Mouse (Mus musculus): Measurements from ENCODE around the gene Hs2st1. TPM values are rescaled to one million over a fixed set of nuclear protein-coding genes. Genes with fewer than 3 reads are reported as not detected.

The Hs2st1 gene
- polyA plus RNA-seq, 1 experiment from 2014 or later: 16.2 TPM

- 49% methylated on average over 7 of the region's 7 CpGs for WGBS
- no peak for DNase-seq (ENCODE audit: low spot score)
- ATAC-seq (replicated peaks; ENCODE audit: insufficient number of reproducible peaks, low FRiP score, low TSS enrichment, low read depth): no peak
- no peak overlapping the region for H3K9ac ChIP-seq (replicated peaks; ENCODE audit: low read length)
- H3K9me3 ChIP-seq (replicated peaks; ENCODE audit: control insufficient read depth, low read length): no peaks in the 10 kb centered on the region
- no peak overlapping the region for H3K4me3 ChIP-seq (ENCODE audit: low read depth, low read length)
- no peaks in the 10 kb centered on the region for H3K4me1 ChIP-seq (ENCODE audit: control insufficient read depth, insufficient read depth, low read length)
- no peak overlapping the region for H3K4me2 ChIP-seq (ENCODE audit: low read depth, low read length)
- no peaks in the 10 kb centered on the region for H3K27me3 ChIP-seq (ENCODE audit: control insufficient read depth, insufficient read depth, low read length)
- no peak overlapping the region for H3K27ac ChIP-seq (replicated peaks; ENCODE audit: low read depth, low read length)
- no peaks in the 10 kb centered on the region for H3K36me3 ChIP-seq (replicated peaks; ENCODE audit: control insufficient read depth, insufficient read depth, low read depth, low read length)
These were observed 148.4 kb downstream of the Hs2st1 start for GRCm38 (mm10) chr3:144421404-144422180.

DNA sequence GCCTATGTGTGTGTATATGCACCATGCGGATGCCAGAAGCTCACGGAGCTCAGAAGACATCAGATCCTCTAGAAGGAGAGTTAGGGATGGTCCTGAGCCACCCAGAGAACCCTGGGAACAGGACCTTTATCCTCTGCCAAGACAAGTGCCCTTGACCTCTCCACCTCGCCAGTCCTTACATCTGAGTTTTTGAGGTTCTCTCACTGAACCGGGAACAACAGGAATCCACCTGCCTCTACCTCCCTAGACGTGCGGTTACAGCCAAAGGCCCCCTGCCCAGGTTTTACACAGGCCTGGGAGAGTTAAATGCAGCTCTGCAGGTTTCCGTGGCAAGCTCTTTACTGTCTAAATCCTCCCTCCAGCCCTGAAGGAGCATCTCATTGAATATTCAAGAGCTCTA, 156.2 kb downstream of the Hs2st1 start:
- Histone ChIP-seq H3K4me1 (ENCODE audit: control insufficient read depth, insufficient read depth, low read length) (peaks cover 4% of the 10 kb centered on the region), H3K4me3 (ENCODE audit: low read depth, low read length) (no peak overlapping the region), H3K4me2 (ENCODE audit: low read depth, low read length) (no peak overlapping the region), H3K36me3 (replicated peaks; ENCODE audit: control insufficient read depth, insufficient read depth, low read depth, low read length) (no peaks in the 10 kb centered on the region), H3K9me3 (replicated peaks; ENCODE audit: control insufficient read depth, low read length) (peaks cover 4% of the 10 kb centered on the region; the same call in 1 of the 2 replicates), H3K27me3 (ENCODE audit: control insufficient read depth, insufficient read depth, low read length) (no peaks in the 10 kb centered on the region), H3K27ac (replicated peaks; ENCODE audit: low read depth, low read length) (no peak overlapping the region), H3K9ac (replicated peaks; ENCODE audit: low read length) (no peak overlapping the region)
- ATAC-seq (replicated peaks; ENCODE audit: insufficient number of reproducible peaks, low FRiP score, low TSS enrichment, low read depth): no peak
- no peak for DNase-seq (ENCODE audit: low spot score)
- 51% methylated on average over 7 of the region's 7 CpGs for WGBS

GRCm38 (mm10) chr3:144412538-144413272, 157.3 kb downstream of the Hs2st1 start:
- Histone ChIP-seq H3K4me3 (ENCODE audit: low read depth, low read length) (no peak overlapping the region), H3K9me3 (replicated peaks; ENCODE audit: control insufficient read depth, low read length) (peaks cover 4% of the 10 kb centered on the region; the same call in 1 of the 2 replicates), H3K36me3 (replicated peaks; ENCODE audit: control insufficient read depth, insufficient read depth, low read depth, low read length) (no peaks in the 10 kb centered on the region), H3K9ac (replicated peaks; ENCODE audit: low read length) (no peak overlapping the region), H3K27me3 (ENCODE audit: control insufficient read depth, insufficient read depth, low read length) (no peaks in the 10 kb centered on the region), H3K27ac (replicated peaks; ENCODE audit: low read depth, low read length) (no peak overlapping the region), H3K4me2 (ENCODE audit: low read depth, low read length) (no peak overlapping the region), H3K4me1 (ENCODE audit: control insufficient read depth, insufficient read depth, low read length) (peaks cover 4% of the 10 kb centered on the region)
- peak; percentile 47 for ATAC-seq (replicated peaks; ENCODE audit: insufficient number of reproducible peaks, low FRiP score, low TSS enrichment, low read depth)
- peak; percentile 36 for DNase-seq (ENCODE audit: low spot score)
- under 1% methylated on average over 10 of the region's 10 CpGs for WGBS

- ATAC-seq (replicated peaks; ENCODE audit: insufficient number of reproducible peaks, low FRiP score, low TSS enrichment, low read depth) (peak; percentile 45), DNase-seq (ENCODE audit: low spot score) (peak; percentile 66)
- Histone ChIP-seq H3K9ac (replicated peaks; ENCODE audit: low read length) (no peak overlapping the region), H3K36me3 (replicated peaks; ENCODE audit: control insufficient read depth, insufficient read depth, low read depth, low read length) (no peaks in the 10 kb centered on the region), H3K27ac (replicated peaks; ENCODE audit: low read depth, low read length) (no peak overlapping the region), H3K4me1 (ENCODE audit: control insufficient read depth, insufficient read depth, low read length) (peaks cover 4% of the 10 kb centered on the region), H3K4me2 (ENCODE audit: low read depth, low read length) (no peak overlapping the region), H3K27me3 (ENCODE audit: control insufficient read depth, insufficient read depth, low read length) (no peaks in the 10 kb centered on the region), H3K4me3 (ENCODE audit: low read depth, low read length) (no peak overlapping the region), H3K9me3 (replicated peaks; ENCODE audit: control insufficient read depth, low read length) (peaks cover 4% of the 10 kb centered on the region; the same call in 1 of the 2 replicates)
- WGBS: 9% methylated on average over 8 of the region's 8 CpGs
These were observed 158.2 kb downstream of the Hs2st1 start for GRCm38 (mm10) chr3:144411650-144412278.

- Histone ChIP-seq H3K27me3 (ENCODE audit: control insufficient read depth, insufficient read depth, low read length) (no peaks in the 10 kb centered on the region), H3K9me3 (replicated peaks; ENCODE audit: control insufficient read depth, low read length) (peaks cover 4% of the 10 kb centered on the region; the same call in 1 of the 2 replicates), H3K27ac (replicated peaks; ENCODE audit: low read depth, low read length) (peak overlapping the region; percentile 41; the same call in 1 of the 2 replicates), H3K4me2 (ENCODE audit: low read depth, low read length) (no peak overlapping the region), H3K4me3 (ENCODE audit: low read depth, low read length) (no peak overlapping the region), H3K9ac (replicated peaks; ENCODE audit: low read length) (no peak overlapping the region), H3K36me3 (replicated peaks; ENCODE audit: control insufficient read depth, insufficient read depth, low read depth, low read length) (no peaks in the 10 kb centered on the region), H3K4me1 (ENCODE audit: control insufficient read depth, insufficient read depth, low read length) (peaks cover 4% of the 10 kb centered on the region)
- peak; percentile 27 for DNase-seq (ENCODE audit: low spot score)
- ATAC-seq (replicated peaks; ENCODE audit: insufficient number of reproducible peaks, low FRiP score, low TSS enrichment, low read depth): peak; percentile 37
- WGBS: 2% methylated on average over 5 of the region's 5 CpGs
These were observed 158.9 kb downstream of the Hs2st1 start for GRCm38 (mm10) chr3:144411051-144411542.

GRCm38 (mm10) chr3:144408953-144409352, 161.0 kb downstream of the Hs2st1 start:
- H3K9ac ChIP-seq (replicated peaks; ENCODE audit: low read length): no peak overlapping the region
- no peaks in the 10 kb centered on the region for H3K9me3 ChIP-seq (replicated peaks; ENCODE audit: control insufficient read depth, low read length)
- 94% methylated on average over 1 of the region's 1 CpGs for WGBS
- DNase-seq (ENCODE audit: low spot score) (no peak), ATAC-seq (replicated peaks; ENCODE audit: insufficient number of reproducible peaks, low FRiP score, low TSS enrichment, low read depth) (no peak)
- H3K36me3 ChIP-seq (replicated peaks; ENCODE audit: control insufficient read depth, insufficient read depth, low read depth, low read length): no peaks in the 10 kb centered on the region
- no peaks in the 10 kb centered on the region for H3K27me3 ChIP-seq (ENCODE audit: control insufficient read depth, insufficient read depth, low read length)
- H3K4me2 ChIP-seq (ENCODE audit: low read depth, low read length): no peak overlapping the region
- H3K4me1 ChIP-seq (ENCODE audit: control insufficient read depth, insufficient read depth, low read length): peaks cover 4% of the 10 kb centered on the region
- H3K27ac ChIP-seq (replicated peaks; ENCODE audit: low read depth, low read length): no peak overlapping the region
- no peak overlapping the region for H3K4me3 ChIP-seq (ENCODE audit: low read depth, low read length)

- Histone ChIP-seq H3K36me3 (replicated peaks; ENCODE audit: control insufficient read depth, insufficient read depth, low read depth, low read length) (no peaks in the 10 kb centered on the region), H3K4me3 (ENCODE audit: low read depth, low read length) (no peak overlapping the region), H3K27me3 (ENCODE audit: control insufficient read depth, insufficient read depth, low read length) (no peaks in the 10 kb centered on the region), H3K4me1 (ENCODE audit: control insufficient read depth, insufficient read depth, low read length) (no peaks in the 10 kb centered on the region), H3K4me2 (ENCODE audit: low read depth, low read length) (no peak overlapping the region), H3K9ac (replicated peaks; ENCODE audit: low read length) (no peak overlapping the region), H3K9me3 (replicated peaks; ENCODE audit: control insufficient read depth, low read length) (no peaks in the 10 kb centered on the region), H3K27ac (replicated peaks; ENCODE audit: low read depth, low read length) (0 out of 2 replicates have a peak overlapping the region, but pooled peaks have one; percentile 16)
- WGBS: 73% methylated on average over 11 of the region's 11 CpGs
- no peak for ATAC-seq (replicated peaks; ENCODE audit: insufficient number of reproducible peaks, low FRiP score, low TSS enrichment, low read depth)
- DNase-seq (ENCODE audit: low spot score): no peak
These were observed 164.7 kb downstream of the Hs2st1 start for GRCm38 (mm10) chr3:144405331-144405730.
